Mouse (Mus musculus) heart, adult 2 months (tissue): ENCODE measurements around the gene Dnaaf5.

Experiments used
- CTCF ChIP-seq: fragments of 200-600 bp; IDR thresholded peaks from 2 replicates; pipeline ENCODE4 v1.8.1; 2022; ENCODE audit warnings: antibody characterized with exemption, mild to moderate bottlenecking, moderate library complexity
- EP300 ChIP-seq: fragments of 200-500 bp; IDR thresholded peaks from 2 replicates; pipeline ENCODE4 v1.6.1; 2011; ENCODE audit warnings: low read depth, low read length, control low read depth; ENCODE audit not compliant: insufficient read depth
- POLR2A ChIP-seq: fragments of 200-500 bp; IDR thresholded peaks from 2 replicates; pipeline ENCODE4 v1.6.1; 2011; ENCODE audit warnings: mild to moderate bottlenecking, low read depth, low read length, control low read depth; ENCODE audit not compliant: insufficient read depth

DNA sequence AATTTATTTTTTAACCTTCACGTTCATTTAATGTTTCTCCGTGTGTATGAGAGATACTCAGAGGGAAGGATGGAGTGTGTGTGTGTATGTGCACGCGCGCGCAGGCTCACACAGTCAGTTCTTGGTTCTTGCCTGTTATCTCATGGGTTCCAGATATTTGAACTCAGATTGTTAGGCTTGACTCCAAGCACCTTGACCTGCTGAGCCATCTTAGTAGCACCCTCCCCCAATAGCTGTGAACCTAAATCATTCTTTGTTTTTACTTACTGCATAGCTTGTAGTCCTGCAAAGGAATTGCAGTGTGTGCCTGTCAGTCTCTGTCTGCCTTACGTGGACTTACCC lies 59.6 kb downstream of the Dnaaf5 start:
- TF ChIP-seq CTCF (no peak), EP300 (no peak), POLR2A (no peak)
